8 mouse cellular contexts compared by ENCODE assay signal in the genomic region with DNA sequence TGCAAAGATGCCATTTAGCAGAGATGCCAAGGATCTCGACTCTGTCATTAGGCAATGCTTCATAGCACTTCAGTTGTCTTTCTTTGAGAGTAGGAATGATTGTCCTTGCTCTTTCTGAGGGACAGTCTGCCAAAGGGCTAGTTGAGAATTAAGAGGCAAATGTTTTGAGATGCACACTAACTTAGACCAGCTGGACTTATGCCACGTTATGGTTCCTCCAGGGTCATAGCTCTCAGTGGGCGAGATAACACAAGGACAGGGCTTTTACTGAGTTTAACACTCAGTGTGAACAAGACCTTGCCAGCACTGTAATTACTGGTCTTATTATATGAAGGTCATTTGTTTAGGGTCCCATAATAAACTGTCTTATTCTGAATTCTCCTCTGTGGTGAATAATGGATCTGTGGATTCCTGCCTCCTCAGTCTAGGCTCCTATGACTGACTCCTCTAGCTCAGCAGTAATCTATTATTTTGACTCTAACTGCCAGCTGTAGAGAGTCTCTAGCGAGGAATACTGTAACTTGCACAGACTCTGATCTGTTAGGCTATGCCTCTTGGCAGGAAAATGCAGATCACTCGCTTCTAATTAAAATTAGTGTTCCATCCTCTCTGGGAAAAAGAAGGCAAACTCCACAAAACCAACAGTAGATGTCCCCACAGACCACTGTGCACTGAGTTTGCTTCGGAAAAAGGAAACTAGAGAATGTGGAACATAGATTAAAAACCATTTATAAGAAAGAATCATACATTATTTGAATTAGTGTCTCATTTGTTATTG.
DNase-seq lines count a peak whose midpoint lies in the region; ATAC-seq and TF ChIP-seq lines count a peak whose summit lies in the region.

No protein-coding gene starts in this region.

- H3K36me3 ChIP-seq in lung, embryonic 16.5 days (ENCODE audit: control insufficient read depth, insufficient read depth, low read length): no peaks in the 10 kb centered on the region

- no peaks in the 10 kb centered on the region for H3K9me3 ChIP-seq in lung, embryonic 16.5 days (ENCODE audit: control insufficient read depth, low read length)

- TF ChIP-seq POLR2A in lung, adult 2 months (IDR thresholded peaks at IDR 0.05; ENCODE audit: borderline replicate concordance, extremely low read depth, low read depth, low read length): no peak

- no peak for TF ChIP-seq CTCF in lung, adult 2 months (IDR thresholded peaks at IDR 0.05; ENCODE audit: insufficient read depth, low read length)

- H3K27me3 ChIP-seq in lung, embryonic 16.5 days (ENCODE audit: control insufficient read depth, insufficient read depth, low read depth, low read length): no peaks in the 10 kb centered on the region

- no peak overlapping the region for H3K9ac ChIP-seq in lung, embryonic 16.5 days (ENCODE audit: low read length)

- ATAC-seq in lung, embryonic 16.5 days (ENCODE audit: low read depth): peak; percentile 12; the same call in 1 of the 2 replicates

- no peak overlapping the region for H3K4me3 ChIP-seq in lung, embryonic 16.5 days (ENCODE audit: low read length)
- no peak overlapping the region for H3K4me3 ChIP-seq in lung, adult 2 months (replicated peaks; ENCODE audit: extremely low read depth, low read depth, low read length)

- H3K4me2 ChIP-seq in lung, embryonic 16.5 days (ENCODE audit: low read depth, low read length): no peak overlapping the region

- no peak overlapping the region for H3K27ac ChIP-seq in lung, embryonic 16.5 days (ENCODE audit: low read length)

- WGBS in lung, embryonic 16.5 days: 45% methylated on average over 6 of the region's 6 CpGs
- WGBS in lung, adult 2 months: 60% methylated on average over 6 of the region's 6 CpGs

- no peaks in the 10 kb centered on the region for H3K4me1 ChIP-seq in lung, embryonic 16.5 days (replicated peaks; ENCODE audit: control insufficient read depth, insufficient read depth, low read length)
- H3K4me1 ChIP-seq in lung, adult 2 months (ENCODE audit: control insufficient read depth, insufficient read depth, low read length): no peaks in the 10 kb centered on the region

- DNase-seq in adrenal gland, postnatal 10 days: peak; percentile 7
- no peak for DNase-seq in adrenal gland, adult 2 months
- DNase-seq in lung, adult 18-20 months: no peak
- peak; percentile 31 for DNase-seq in layer of hippocampus, adult 9-11 months
- DNase-seq in right cerebral cortex, postnatal 10 days (ENCODE audit: low spot score in 2 of 2): peak; percentile 68 to 69
- DNase-seq in spleen, postnatal 4 days (ENCODE audit: low spot score in 2 of 2): no peak
- no peak for DNase-seq in lung, adult 2 months

Comparison
In these comparisons a context has a peak if more than half of its experiments do, and no peak if none do; other contexts are left out.
1. DNase-seq: peak in adrenal gland, postnatal 10 days (single experiment), layer of hippocampus, adult 9-11 months (single experiment) and right cerebral cortex, postnatal 10 days (2 of 2); none in adrenal gland, adult 2 months (single experiment), lung, adult 18-20 months (0 of 2), spleen, postnatal 4 days (0 of 2) and lung, adult 2 months (single experiment).